Mouse (Mus musculus) embryo, embryonic 10 days (tissue): ENCODE measurements at regions not wholly inside any gene's neighbourhood (a gene's known extent, or its start where the extent isn't known, plus 50 kb on each side); places are given as distances from the start of the nearest gene placed in this dataset.

ENCODE experiments used
- DNase-seq: peaks from one replicate; pipeline ENCODE4 v3.0.0-alpha.2; 2015; ENCODE audit warnings: low spot score

- DNase-seq, result no peak
These were observed 86.3 kb downstream of the Hhipl2 start for GRCm38 (mm10) chr1:183504103-183504841.

GRCm38 (mm10) chr1:183507893-183508292 lies 89.9 kb downstream of the Hhipl2 start:
- no peak for DNase-seq

- DNase-seq, result no peak
These were observed 92.7 kb downstream of the Hhipl2 start for GRCm38 (mm10) chr1:183510759-183511158.

GRCm38 (mm10) chr1:183513876-183514275 lies 95.9 kb downstream of the Hhipl2 start:
- DNase-seq, result no peak

GRCm38 (mm10) chr1:183514281-183514983 lies 96.4 kb downstream of the Hhipl2 start:
- no peak for DNase-seq

GRCm38 (mm10) chr1:183514984-183515287 lies 96.9 kb downstream of the Hhipl2 start:
- no peak for DNase-seq

- no peak for DNase-seq
These were observed 98.2 kb downstream of the Hhipl2 start for GRCm38 (mm10) chr1:183516167-183516566.

GRCm38 (mm10) chr1:183517236-183517635 lies 99.2 kb downstream of the Hhipl2 start:
- no peak for DNase-seq

GRCm38 (mm10) chr1:183521569-183521968 lies 103.6 kb downstream of the Hhipl2 start:
- no peak for DNase-seq

GRCm38 (mm10) chr1:183533386-183533785 lies 115.4 kb downstream of the Hhipl2 start:
- no peak for DNase-seq

- no peak for DNase-seq
These were observed 130.9 kb downstream of the Hhipl2 start for GRCm38 (mm10) chr1:183548752-183549387.

GRCm38 (mm10) chr1:183552617-183553016 lies 134.6 kb downstream of the Hhipl2 start:
- no peak for DNase-seq

GRCm38 (mm10) chr1:183553219-183553618 lies 135.2 kb downstream of the Hhipl2 start:
- no peak for DNase-seq

- DNase-seq, result no peak
These were observed 144.8 kb downstream of the Hhipl2 start for GRCm38 (mm10) chr1:183562853-183563252.

GRCm38 (mm10) chr1:183573621-183574585 lies 155.9 kb downstream of the Hhipl2 start:
- no peak for DNase-seq

GRCm38 (mm10) chr1:183584861-183585260 lies 166.8 kb downstream of the Hhipl2 start:
- DNase-seq, result no peak

GRCm38 (mm10) chr1:183586406-183586805 lies 168.4 kb downstream of the Hhipl2 start:
- DNase-seq, result no peak

GRCm38 (mm10) chr1:183595306-183595705 lies 177.3 kb downstream of the Hhipl2 start:
- no peak for DNase-seq

GRCm38 (mm10) chr1:183600466-183600865 lies 182.5 kb downstream of the Hhipl2 start:
- no peak for DNase-seq

- no peak for DNase-seq
These were observed 194.1 kb downstream of the Hhipl2 start for GRCm38 (mm10) chr1:183611966-183612694.

GRCm38 (mm10) chr1:183619451-183620059 lies 201.5 kb downstream of the Hhipl2 start:
- no peak for DNase-seq
